Mouse (Mus musculus) v-Abl transformed pro-B cells (cell line): Measurements from ENCODE around the gene Cul3.

Source experiments
- in situ Hi-C, 2 experiments: fragments of 400-800 bp; cut with MboI; formaldehyde crosslinking; loops; one replicate each; pipeline ENCODE4 v1.15.1; 2025; ENCODE audit not compliant: unreplicated experiment in 2 of 2

The Cul3 gene

GRCm38 (mm10) chr1:80324370-80324769 lies 15.9 kb downstream of the Cul3 start:
- in situ Hi-C loops, result no loop called here

GRCm38 (mm10) chr1:80315533-80316045 lies 24.7 kb downstream of the Cul3 start:
- in situ Hi-C loops, result no loop called here

GRCm38 (mm10) chr1:80293307-80293706 lies 47.0 kb downstream of the Cul3 start:
- in situ Hi-C loops, result no loop called here

GRCm38 (mm10) chr1:80278731-80279130 lies 61.5 kb downstream of the Cul3 start:
- in situ Hi-C loops, result loop anchor here in 1 of 2 experiments (10.0 kb wide), 2 partner anchors 126 to 246 kb away; no protein-coding TSS in a partner anchor

- in situ Hi-C loops, result no loop called here
Observed at GRCm38 (mm10) chr1:80260443-80260842, 79.8 kb downstream of the Cul3 start.

GRCm38 (mm10) chr1:80258632-80259031 lies 81.6 kb downstream of the Cul3 start:
- in situ Hi-C loops, result no loop called here

GRCm38 (mm10) chr1:80253309-80253708 lies 87.0 kb downstream of the Cul3 start:
- in situ Hi-C loops, result no loop called here

- in situ Hi-C loops, result no loop called here
Observed at GRCm38 (mm10) chr1:80250247-80250646, 90.0 kb downstream of the Cul3 start.

GRCm38 (mm10) chr1:80247131-80247530 lies 93.1 kb downstream of the Cul3 start:
- in situ Hi-C loops, result no loop called here

- in situ Hi-C loops, result no loop called here
Observed at GRCm38 (mm10) chr1:80244123-80244522, 96.2 kb downstream of the Cul3 start.

GRCm38 (mm10) chr1:80241579-80241978 lies 98.7 kb downstream of the Cul3 start:
- in situ Hi-C loops, result no loop called here

GRCm38 (mm10) chr1:80240017-80240660 lies 100.1 kb downstream of the Cul3 start:
- in situ Hi-C loops, result no loop called here

GRCm38 (mm10) chr1:80239481-80239880 lies 100.8 kb downstream of the Cul3 start:
- in situ Hi-C loops, result no loop called here

GRCm38 (mm10) chr1:80236951-80237702 lies 103.2 kb downstream of the Cul3 start:
- in situ Hi-C loops, result no loop called here

GRCm38 (mm10) chr1:80236126-80236525 lies 104.2 kb downstream of the Cul3 start:
- in situ Hi-C loops, result no loop called here

GRCm38 (mm10) chr1:80230612-80231011 lies 109.7 kb downstream of the Cul3 start:
- in situ Hi-C loops, result no loop called here

GRCm38 (mm10) chr1:80224839-80225412 lies 115.4 kb downstream of the Cul3 start:
- in situ Hi-C loops, result no loop called here

- in situ Hi-C loops, result no loop called here
Observed at GRCm38 (mm10) chr1:80221151-80221550, 119.1 kb downstream of the Cul3 start.

GRCm38 (mm10) chr1:80218268-80218667 lies 122.0 kb downstream of the Cul3 start, which contains the start of gene Fam124b:
TSS of gene Fam124b (minus strand) at chr1:80218473.
- in situ Hi-C loops, result no loop called here
